Mouse (Mus musculus) olfactory bulb, adult 2 months (tissue): Measurements from ENCODE around the gene Ppp1r14d. TPM values are rescaled to one million over a fixed set of nuclear protein-coding genes. Genes with fewer than 3 reads are reported as not detected.

ENCODE experiments used
- H3K27ac ChIP-seq: fragments of 200-500 bp; 2 replicates; pipeline ENCODE4 v1.5.1; 2012; ENCODE audit warnings: low read depth, low read length; ENCODE audit not compliant: insufficient read depth
- H3K4me1 ChIP-seq: fragments of 200-500 bp; 2 replicates; pipeline ENCODE4 v1.6.1; 2012; ENCODE audit warnings: low read length; ENCODE audit not compliant: control insufficient read depth, insufficient read depth
- H3K4me3 ChIP-seq: fragments of 200-500 bp; 2 replicates; pipeline ENCODE4 v1.5.1; 2012; ENCODE audit warnings: mild to moderate bottlenecking, low read depth, low read length, moderate library complexity; ENCODE audit not compliant: insufficient read depth
- CTCF ChIP-seq: fragments of 200-500 bp; IDR thresholded peaks from 2 replicates; pipeline ENCODE4 v1.5.1; 2012; ENCODE audit warnings: low read depth, mild to moderate bottlenecking, low read length, moderate library complexity; ENCODE audit not compliant: insufficient read depth
- POLR2A ChIP-seq: fragments of 200-500 bp; IDR thresholded peaks from 2 replicates; pipeline ENCODE4 v1.6.1; 2012; ENCODE audit warnings: mild to moderate bottlenecking, low read depth, low read length, moderate library complexity; ENCODE audit not compliant: insufficient read depth
- WGBS: fragments of 180-500 bp; shearing (Covaris S2); methylation state at CpG from one replicate; pipeline ENCODE4 v1.1.7; 2018; 5-methylcytosine and 5-hydroxymethylcytosine counted together
- polyA plus RNA-seq: library from polyadenylated mRNA; stranded (reverse); fragments of >200 nt; gene quantifications from 2 replicates; pipeline ENCODE4 v1.2.4, GENCODE M21; 2012; ENCODE audit warnings: low replicate concordance; ENCODE audit not compliant: missing spikeins, insufficient read depth, insufficient read length

The Ppp1r14d gene
- polyA plus RNA-seq, 1 experiment: not detected

- Histone ChIP-seq H3K4me3 (no peak overlapping the region), H3K4me1 (peaks cover 14% of the 10 kb centered on the region), H3K27ac (no peak overlapping the region)
- WGBS: 82% methylated on average over 4 of the region's 4 CpGs
- TF ChIP-seq CTCF (no peak), POLR2A (no peak)
Measured at GRCm38 (mm10) chr2:119240075-119240818, 10.5 kb upstream of the Ppp1r14d start.

GRCm38 (mm10) chr2:119238671-119239070, 9.0 kb upstream of the Ppp1r14d start:
- Histone ChIP-seq H3K27ac (no peak overlapping the region), H3K4me3 (no peak overlapping the region), H3K4me1 (peaks cover 14% of the 10 kb centered on the region)
- TF ChIP-seq POLR2A (no peak), CTCF (no peak)
- 85% methylated on average over 2 of the region's 2 CpGs for WGBS

GRCm38 (mm10) chr2:119237871-119238220, 8.1 kb upstream of the Ppp1r14d start:
- 5% methylated on average over 31 of the region's 31 CpGs for WGBS
- Histone ChIP-seq H3K4me1 (peaks cover 14% of the 10 kb centered on the region), H3K4me3 (peak overlapping the region; percentile 4), H3K27ac (no peak overlapping the region)
- TF ChIP-seq CTCF (no peak), POLR2A (no peak)

- 1% methylated on average over 73 of the region's 73 CpGs for WGBS
- peaks cover 14% of the 10 kb centered on the region for H3K4me1 ChIP-seq
- TF ChIP-seq CTCF: no peak
- TF ChIP-seq POLR2A: no peak
- H3K27ac ChIP-seq: no peak within 1 kb of the TSS
- peak within 1 kb of the TSS; percentile 4 for H3K4me3 ChIP-seq
Measured at GRCm38 (mm10) chr2:119237210-119237870, 7.6 kb upstream of the Ppp1r14d start, which contains the start of gene Spint1. TSS of gene Spint1 (plus strand) at chr2:119237362.

GRCm38 (mm10) chr2:119236682-119237209, 7.0 kb upstream of the Ppp1r14d start:
- TF ChIP-seq CTCF (no peak), POLR2A (no peak)
- peak overlapping the region; percentile 4 for H3K4me3 ChIP-seq
- 21% methylated on average over 25 of the region's 25 CpGs for WGBS
- no peak overlapping the region for H3K27ac ChIP-seq
- H3K4me1 ChIP-seq: peaks cover 14% of the 10 kb centered on the region

GRCm38 (mm10) chr2:119209176-119209507, 20.6 kb downstream of the Ppp1r14d start:
- peak overlapping the region; percentile 90 for H3K4me3 ChIP-seq
- no peak for TF ChIP-seq CTCF
- TF ChIP-seq POLR2A: no peak
- peaks cover 2% of the 10 kb centered on the region; the same call in 1 of the 2 replicates for H3K4me1 ChIP-seq
- no peak overlapping the region; the same call in 1 of the 2 replicates for H3K27ac ChIP-seq
- WGBS: under 1% methylated on average over 13 of the region's 13 CpGs

- Histone ChIP-seq H3K27ac (peak within 1 kb of the TSS; percentile 6; the same call in 1 of the 2 replicates), H3K4me1 (peaks cover 2% of the 10 kb centered on the region; the same call in 1 of the 2 replicates), H3K4me3 (peak within 1 kb of the TSS; percentile 90)
- no peak for TF ChIP-seq CTCF
- peak; percentile 40 for TF ChIP-seq POLR2A
- under 1% methylated on average over 51 of the region's 51 CpGs for WGBS
Measured at GRCm38 (mm10) chr2:119208344-119209175, 21.1 kb downstream of the Ppp1r14d start, which contains the start of the genes Zfyve19 and Dnajc17. TSS of gene Zfyve19 (plus strand) at chr2:119208617. TSS of gene Dnajc17 (minus strand) at chr2:119208795.

- Histone ChIP-seq H3K4me3 (peak overlapping the region; percentile 63), H3K27ac (peak overlapping the region; percentile 6; the same call in 1 of the 2 replicates), H3K4me1 (peaks cover 2% of the 10 kb centered on the region; the same call in 1 of the 2 replicates)
- no peak for TF ChIP-seq POLR2A
- no peak for TF ChIP-seq CTCF
- 12% methylated on average over 6 of the region's 6 CpGs for WGBS
Measured at GRCm38 (mm10) chr2:119207961-119208343, 21.8 kb downstream of the Ppp1r14d start.
